Mouse (Mus musculus) urinary bladder, adult 18-20 months (tissue): ENCODE measurements at regions not wholly inside any gene's neighbourhood (a gene's known extent, or its start where the extent isn't known, plus 50 kb on each side); places are given as distances from the start of the nearest gene placed in this dataset.

Experiments
- DNase-seq, 2 experiments: peaks; one replicate each; pipeline ENCODE4 v3.0.0; 2022; ENCODE audit warnings: low spot score in 2 of 2, mixed read lengths in 2 of 2

DNA sequence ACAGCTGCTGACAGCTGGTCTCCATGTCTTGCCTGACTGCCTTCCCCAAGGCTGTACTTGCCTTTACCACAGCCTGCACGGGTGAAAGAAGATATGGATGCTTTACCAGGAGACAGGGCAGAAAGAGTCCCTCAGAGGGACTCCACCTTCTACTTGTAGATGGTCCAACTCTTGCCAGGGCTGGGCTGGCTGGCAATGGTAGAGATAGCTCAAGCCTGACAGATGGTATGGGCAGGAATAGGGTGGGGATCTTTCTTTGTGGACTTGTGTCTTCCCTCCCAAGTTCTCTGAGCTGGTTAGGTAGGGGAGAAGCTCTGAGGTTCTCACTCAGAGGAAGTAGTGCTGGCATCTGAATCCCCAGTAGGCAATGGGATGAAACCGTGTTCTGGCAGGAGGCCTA is 93.9 kb upstream of the Ret start:
- DNase-seq: no peak

DNA sequence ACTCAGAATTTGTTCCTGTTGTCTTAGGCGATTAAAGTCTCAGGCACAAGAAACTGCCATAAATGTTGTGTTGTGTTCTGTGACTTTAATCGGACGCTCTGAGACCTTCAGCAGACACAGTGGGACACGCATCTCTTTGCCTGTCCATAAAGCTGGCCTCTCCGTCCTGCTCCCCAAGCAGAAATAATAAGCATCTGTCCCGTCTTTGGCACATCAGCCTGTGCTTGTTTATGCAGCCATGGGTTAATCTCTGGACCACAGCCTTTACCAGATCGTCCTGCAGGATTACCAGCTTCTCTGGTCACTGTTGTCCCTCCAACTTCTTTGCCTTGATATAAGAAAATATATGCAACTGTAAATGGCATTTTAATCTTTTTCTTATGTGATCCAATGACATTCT is 87.7 kb upstream of the Ret start:
- no peak for DNase-seq

DNA sequence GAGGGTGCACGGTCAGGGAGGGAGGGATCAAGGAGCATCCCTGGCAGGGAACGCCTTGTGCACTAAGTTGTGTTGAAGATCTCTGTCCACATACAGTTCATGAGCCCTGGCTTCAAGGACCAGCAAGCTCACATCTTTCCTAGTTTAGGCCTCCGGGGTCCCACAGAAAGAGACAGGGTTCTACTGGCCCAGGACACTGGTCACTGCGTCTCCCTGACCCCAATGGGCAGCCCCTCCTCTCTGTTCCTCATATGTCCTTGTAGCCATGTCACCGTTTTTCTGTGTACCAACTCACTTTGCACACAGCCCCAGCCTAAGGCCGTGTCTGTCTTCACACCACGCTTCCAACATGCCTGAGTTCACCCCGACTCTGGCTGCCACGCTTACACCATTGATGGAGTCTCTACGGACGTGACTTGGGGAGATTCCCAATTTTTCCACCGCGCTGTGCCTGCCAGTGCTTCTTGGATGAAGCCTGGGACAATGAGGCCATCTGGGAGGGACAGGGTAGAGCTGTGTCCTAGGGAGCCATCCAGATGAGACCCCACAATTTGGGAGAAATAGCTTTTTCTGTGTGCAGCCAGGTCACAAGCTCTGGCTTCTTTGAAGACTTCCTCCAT is 86.5 kb upstream of the Ret start:
- DNase-seq: no peak

DNA sequence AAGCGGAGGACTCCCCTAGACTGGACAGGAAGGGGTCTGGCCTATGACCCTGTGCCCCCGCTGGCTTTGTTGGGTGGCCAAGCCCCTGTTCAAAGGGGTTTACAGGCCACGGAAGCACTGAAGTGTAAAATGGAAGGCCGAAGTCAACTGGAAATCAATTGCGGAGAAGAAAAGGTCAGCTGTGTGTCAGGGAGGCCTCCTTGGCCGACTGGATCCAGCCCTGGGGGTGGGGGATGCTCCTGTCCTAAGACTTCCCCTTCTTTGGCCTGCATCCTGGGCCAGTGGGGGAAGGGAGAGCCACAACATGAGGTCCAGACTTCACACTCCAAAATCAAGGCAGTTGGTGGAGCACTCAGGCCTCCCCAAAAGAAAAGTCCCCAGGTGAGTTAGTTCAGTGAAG is 66.4 kb upstream of the Ret start:
- DNase-seq: no peak

DNA sequence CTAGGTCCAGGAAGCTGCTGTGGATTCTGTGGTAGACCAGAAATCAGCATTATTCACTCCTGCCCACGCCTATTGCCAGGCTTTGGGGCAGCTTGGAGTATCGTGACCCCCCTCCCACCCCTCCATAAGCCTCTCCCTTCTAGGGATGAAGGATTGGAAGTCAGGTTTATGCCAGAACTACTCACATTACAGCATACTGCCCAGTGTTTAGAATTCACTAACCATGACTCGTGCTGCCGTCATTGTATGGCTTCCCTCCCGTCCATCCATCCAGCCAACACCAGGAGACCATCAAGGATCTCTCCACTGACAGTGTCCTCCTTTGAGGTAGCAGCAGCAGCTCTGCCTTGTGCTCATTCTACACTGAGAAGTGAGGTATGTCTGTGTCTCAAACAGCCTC is 62.4 kb upstream of the Ret start:
- no peak for DNase-seq

DNA sequence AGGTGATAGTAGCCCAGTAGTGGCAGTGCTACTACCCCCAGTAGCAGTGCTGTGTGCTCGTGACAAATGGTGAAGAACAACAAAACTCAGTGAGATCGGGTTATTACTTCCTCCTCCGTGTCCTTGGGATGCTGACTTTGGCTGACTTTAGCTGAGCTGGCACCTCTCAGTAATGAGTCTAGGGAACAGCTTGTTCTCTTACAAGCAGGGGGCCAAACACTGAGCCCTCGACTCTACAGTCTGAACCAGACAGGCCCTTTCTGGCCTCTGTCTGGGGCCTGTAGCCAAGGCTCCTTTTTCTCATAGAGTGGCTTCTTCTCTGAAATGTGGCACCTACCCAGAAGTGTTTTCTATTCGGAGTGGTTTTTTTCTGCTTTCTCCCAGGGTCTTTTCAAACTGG is 57.4 kb upstream of the Ret start:
- DNase-seq: no peak

DNA sequence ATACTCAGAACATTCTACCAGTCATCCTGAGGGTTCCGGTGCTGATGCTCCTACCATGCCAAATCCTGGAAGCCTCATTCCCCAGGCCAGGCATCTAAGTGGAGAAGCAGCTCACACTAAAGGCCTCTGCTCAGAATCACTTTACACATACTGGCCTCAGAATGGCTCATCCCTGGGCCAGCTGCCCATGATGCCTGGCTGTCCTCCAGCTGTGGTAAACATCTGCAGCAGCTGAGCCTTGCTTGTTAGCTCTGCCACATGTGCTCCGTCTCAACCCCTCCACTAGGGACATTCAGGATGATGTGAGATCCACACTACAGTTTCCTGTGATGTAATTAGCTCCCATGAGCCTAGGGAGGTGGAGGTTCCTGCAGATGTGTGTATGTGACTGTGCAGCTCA is 55.2 kb upstream of the Ret start:
- no peak for DNase-seq

DNA sequence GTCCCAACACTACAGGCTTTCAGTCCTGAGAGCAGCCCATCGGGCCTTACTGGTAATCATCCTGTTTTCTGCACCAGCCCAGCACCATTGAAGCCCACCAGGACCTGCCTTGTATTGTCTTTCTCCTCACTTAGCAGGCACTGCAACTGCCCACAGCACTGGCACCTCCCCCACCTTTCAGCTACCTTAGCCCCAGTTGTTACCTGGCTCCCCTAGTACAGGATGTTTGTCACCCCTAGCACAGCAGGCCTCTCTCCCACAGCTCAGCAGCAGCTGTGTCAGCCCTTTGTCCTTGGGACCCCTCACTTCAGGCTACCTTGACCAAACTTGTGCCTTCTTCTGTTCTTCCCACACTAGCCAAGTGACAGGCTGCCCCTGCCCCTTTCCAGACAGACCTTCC is 53.6 kb upstream of the Ret start:
- no peak for DNase-seq

DNA sequence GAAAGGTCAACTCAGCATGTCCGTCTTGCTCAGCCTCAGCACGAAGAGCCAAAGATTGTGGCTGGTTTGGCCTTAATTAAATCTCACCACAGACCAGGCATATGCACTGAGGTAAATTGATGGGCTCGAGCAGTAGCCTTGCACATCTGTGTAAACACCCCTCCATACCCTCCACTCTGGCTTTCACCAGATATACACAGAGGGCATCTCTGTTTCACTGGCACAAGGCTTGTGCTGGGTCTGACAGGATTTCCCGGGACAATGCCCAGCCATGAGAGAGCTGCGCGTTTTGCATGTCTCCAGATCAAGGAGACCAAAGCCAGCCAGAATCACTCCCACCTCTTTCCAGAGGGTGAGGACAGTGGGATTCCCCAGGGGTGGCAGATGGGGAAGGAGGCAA is 52.5 kb upstream of the Ret start:
- no peak for DNase-seq
